Mouse (Mus musculus) layer of hippocampus, postnatal 36 days (tissue): ENCODE measurements around the gene Scn9a. TPM values are rescaled to one million over a fixed set of nuclear protein-coding genes. Genes with fewer than 3 reads are reported as not detected.

Source experiments
- DNase-seq, 2 experiments: peaks; one replicate each; pipeline ENCODE4 v3.0.0; 2022
- total RNA-seq, 2 experiments: library from RNA; stranded (reverse); gene quantifications; 2 replicates each; pipeline ENCODE4 v1.2.3; 2021

Gene Scn9a
- total RNA-seq, 2 experiments from 2014 or later = 3.7 to 3.9 TPM

- no peak for DNase-seq
Observed at GRCm38 (mm10) chr2:66462458-66462857, 172.3 kb downstream of the Scn9a start.

DNA sequence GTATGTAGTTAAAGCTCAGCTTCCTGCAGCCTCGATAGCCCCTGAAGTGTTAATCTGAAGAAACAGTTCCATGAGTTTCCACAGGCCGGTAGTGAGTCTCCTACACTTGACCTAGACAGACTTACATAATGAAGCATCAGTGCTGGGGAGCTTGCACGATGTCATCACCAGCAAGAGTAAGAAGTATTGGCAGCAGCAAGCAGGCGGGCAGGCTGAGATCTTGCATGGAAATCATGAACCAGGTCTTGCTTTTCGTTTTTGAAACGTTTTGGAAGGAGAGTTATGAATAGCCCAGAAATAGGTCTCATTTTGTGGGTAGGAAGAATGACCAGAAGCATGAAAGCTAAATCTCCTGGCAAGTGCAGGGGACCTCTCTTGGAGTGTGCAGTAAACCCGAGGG is 194.1 kb downstream of the Scn9a start, which contains the start of gene Scn1a:
Scn1a (minus strand) TSS at position 130 of the 400 bp plus-strand sequence.
- DNase-seq = peak in 1 of 2 experiments; percentile 5

DNA sequence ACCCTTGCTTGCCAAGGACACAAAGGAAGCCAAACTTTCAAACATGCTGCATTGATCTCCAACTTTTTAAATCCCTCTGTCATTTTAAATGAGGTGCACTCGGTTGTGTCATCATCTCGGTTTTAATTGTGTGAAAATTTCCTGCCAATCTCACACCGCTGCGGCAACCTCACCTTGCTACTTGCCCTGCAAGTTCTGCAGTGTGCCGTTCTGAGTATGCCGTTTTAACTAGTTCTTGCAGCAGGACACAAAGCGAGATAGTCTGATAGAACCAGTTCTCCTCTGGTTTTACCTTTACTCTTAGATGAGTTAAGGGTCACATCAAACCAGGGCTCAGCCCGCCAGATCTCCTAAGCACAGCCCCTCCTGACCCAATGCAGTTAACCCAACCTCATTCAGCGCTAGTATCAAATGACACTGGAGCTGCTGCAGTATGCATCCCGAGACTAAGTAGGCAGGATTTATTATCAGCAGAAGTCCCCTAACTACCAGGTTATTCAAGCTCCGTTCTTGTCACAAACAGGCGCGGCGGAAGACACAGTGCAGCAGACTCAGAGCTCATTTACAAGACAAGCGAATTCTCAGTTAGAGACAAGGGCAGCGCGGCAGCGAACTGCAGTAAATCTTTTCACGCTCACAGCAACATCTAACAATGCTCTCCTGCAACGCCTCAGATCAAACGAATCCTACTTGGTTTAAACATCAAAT is 194.8 kb downstream of the Scn9a start:
- peak in 1 of 2 experiments; percentile 8 for DNase-seq

DNA sequence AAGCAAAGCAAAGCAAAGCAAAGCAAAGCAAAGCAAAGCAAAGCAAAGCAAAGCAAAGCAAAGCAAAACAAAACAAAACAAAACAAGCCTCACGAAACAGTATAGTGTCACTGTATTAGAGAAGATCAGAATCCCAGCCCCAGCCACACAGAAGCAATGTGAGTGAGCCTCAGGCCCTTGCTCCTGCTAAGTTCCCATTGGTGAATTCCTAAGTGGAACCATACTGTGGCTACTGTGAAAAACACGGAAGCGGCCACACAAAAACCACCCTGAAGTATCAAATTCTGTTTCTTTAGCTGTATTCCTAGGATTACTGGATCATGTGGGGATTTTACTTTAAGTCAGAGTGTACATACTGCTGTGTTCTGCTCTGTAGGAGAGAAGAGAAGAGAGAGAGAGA is 198.5 kb downstream of the Scn9a start:
- no peak for DNase-seq

Other genes starting within 250 kb of the Scn9a start
- gene Scn1a, start 194.1 kb downstream of the Scn9a start, total RNA-seq = 10 to 100 TPM; 64.0 to 68.5 TPM
- 1 to 10 TPM in 1 of 2 experiments, under 1 TPM in 1; 0.96 to 1.1 TPM for gene Scn7a, start 150.0 kb upstream of the Scn9a start, total RNA-seq